Mouse (Mus musculus): ENCODE data around the gene Epha6. TPM values are rescaled to one million over a fixed set of nuclear protein-coding genes. Genes with fewer than 3 reads are reported as not detected.

Gene Epha6
- polyA plus RNA-seq (2012; rRNA removed) = 3.2 and 3.8 TPM in 2 replicates

- WGBS = 1% methylated on average over 43 of the region's 45 CpGs
- no peak within 1 kb of the TSS for H3K27ac ChIP-seq (ENCODE audit: insufficient read depth, low read length)
- TF ChIP-seq CTCF (IDR thresholded peaks at IDR 0.05; ENCODE audit: borderline replicate concordance, insufficient read depth, low read depth, low read length) (no peak), POLR2A (IDR thresholded peaks at IDR 0.05; ENCODE audit: borderline replicate concordance, insufficient read depth, low read length) (no peak)
These were observed at the start of gene Epha6 for GRCm38 (mm10) chr16:60605061-60605831. Gene Epha6 (minus strand): TSS chr16:60605531.

GRCm38 (mm10) chr16:60651716-60652115, 46.4 kb upstream of the Epha6 start:
- no peaks in the 10 kb centered on the region for H3K27me3 ChIP-seq (ENCODE audit: control insufficient read depth, insufficient read depth, low read length)
- no peak for TF ChIP-seq CTCF (IDR thresholded peaks at IDR 0.05; ENCODE audit: borderline replicate concordance, insufficient read depth, low read depth, low read length)
- no peak for TF ChIP-seq POLR2A (IDR thresholded peaks at IDR 0.05; ENCODE audit: borderline replicate concordance, insufficient read depth, low read length)
- H3K27ac ChIP-seq (ENCODE audit: insufficient read depth, low read length) = no peak overlapping the region
- peak in 1 of 2 experiments; percentile 15 for DNase-seq
- no peaks in the 10 kb centered on the region for H3K4me1 ChIP-seq (ENCODE audit: control insufficient read depth, insufficient read depth, low read length)
- no peak overlapping the region for H3K4me3 ChIP-seq (replicated peaks; ENCODE audit: insufficient read depth, low read depth, low read length)

More at GRCm38 (mm10) chr16:60605061-60605831, at the start of gene Epha6:
- Histone ChIP-seq H3K4me1 (ENCODE audit: control insufficient read depth, insufficient read depth, low read length) (no peaks in the 10 kb centered on the region; the same call in none of the 2 replicates), H3K27me3 (ENCODE audit: control insufficient read depth, insufficient read depth, low read length) (no peaks in the 10 kb centered on the region), H3K4me3 (replicated peaks; ENCODE audit: insufficient read depth, low read depth, low read length) (peak within 1 kb of the TSS; percentile 41)
- peak; percentile 13 to 31 for DNase-seq

- TF ChIP-seq CTCF (IDR thresholded peaks at IDR 0.05; ENCODE audit: borderline replicate concordance, insufficient read depth, low read depth, low read length) = no peak
- no peak for TF ChIP-seq POLR2A (IDR thresholded peaks at IDR 0.05; ENCODE audit: borderline replicate concordance, insufficient read depth, low read length)
- DNase-seq = no peak
- H3K27me3 ChIP-seq (ENCODE audit: control insufficient read depth, insufficient read depth, low read length) = no peaks in the 10 kb centered on the region
- H3K27ac ChIP-seq (ENCODE audit: insufficient read depth, low read length) = no peak overlapping the region
- H3K4me3 ChIP-seq (replicated peaks; ENCODE audit: insufficient read depth, low read depth, low read length) = no peak overlapping the region
- H3K4me1 ChIP-seq (ENCODE audit: control insufficient read depth, insufficient read depth, low read length) = no peaks in the 10 kb centered on the region
These were observed 22.8 kb upstream of the Epha6 start for GRCm38 (mm10) chr16:60628091-60628490.

GRCm38 (mm10) chr16:60605832-60606583, 677 bp upstream of the Epha6 start:
- Histone ChIP-seq H3K4me3 (replicated peaks; ENCODE audit: insufficient read depth, low read depth, low read length) (peak overlapping the region; percentile 41), H3K27me3 (ENCODE audit: control insufficient read depth, insufficient read depth, low read length) (no peaks in the 10 kb centered on the region), H3K4me1 (ENCODE audit: control insufficient read depth, insufficient read depth, low read length) (no peaks in the 10 kb centered on the region; the same call in none of the 2 replicates), H3K27ac (ENCODE audit: insufficient read depth, low read length) (no peak overlapping the region)
- TF ChIP-seq CTCF (IDR thresholded peaks at IDR 0.05; ENCODE audit: borderline replicate concordance, insufficient read depth, low read depth, low read length) (peak; percentile 47), POLR2A (IDR thresholded peaks at IDR 0.05; ENCODE audit: borderline replicate concordance, insufficient read depth, low read length) (no peak)
- under 1% methylated on average over 38 of the region's 38 CpGs for WGBS
- peak; percentile 65 to 67 for DNase-seq

- 1% methylated on average over 10 of the region's 10 CpGs for WGBS
- no peak for TF ChIP-seq POLR2A (IDR thresholded peaks at IDR 0.05; ENCODE audit: borderline replicate concordance, insufficient read depth, low read length)
- TF ChIP-seq CTCF (IDR thresholded peaks at IDR 0.05; ENCODE audit: borderline replicate concordance, insufficient read depth, low read depth, low read length) = no peak
- no peaks in the 10 kb centered on the region for H3K27me3 ChIP-seq (ENCODE audit: control insufficient read depth, insufficient read depth, low read length)
- no peak overlapping the region for H3K27ac ChIP-seq (ENCODE audit: insufficient read depth, low read length)
- H3K4me1 ChIP-seq (ENCODE audit: control insufficient read depth, insufficient read depth, low read length) = no peaks in the 10 kb centered on the region; the same call in none of the 2 replicates
- H3K4me3 ChIP-seq (replicated peaks; ENCODE audit: insufficient read depth, low read depth, low read length) = peak overlapping the region; percentile 21
- peak in 1 of 2 experiments; percentile 17 for DNase-seq
These were observed 718 bp downstream of the Epha6 start for GRCm38 (mm10) chr16:60604613-60605012.

GRCm38 (mm10) chr16:60585322-60585721, 20.0 kb downstream of the Epha6 start:
- no peak overlapping the region for H3K4me3 ChIP-seq (replicated peaks; ENCODE audit: insufficient read depth, low read depth, low read length)
- WGBS = 92% methylated on average over 3 of the region's 3 CpGs
- no peak for TF ChIP-seq POLR2A (IDR thresholded peaks at IDR 0.05; ENCODE audit: borderline replicate concordance, insufficient read depth, low read length)
- TF ChIP-seq CTCF (IDR thresholded peaks at IDR 0.05; ENCODE audit: borderline replicate concordance, insufficient read depth, low read depth, low read length) = no peak
- no peak overlapping the region for H3K27ac ChIP-seq (ENCODE audit: insufficient read depth, low read length)
- H3K27me3 ChIP-seq (ENCODE audit: control insufficient read depth, insufficient read depth, low read length) = no peaks in the 10 kb centered on the region
- DNase-seq = no peak
- H3K4me1 ChIP-seq (ENCODE audit: control insufficient read depth, insufficient read depth, low read length) = no peaks in the 10 kb centered on the region

GRCm38 (mm10) chr16:60584695-60585094, 20.6 kb downstream of the Epha6 start:
- TF ChIP-seq CTCF (IDR thresholded peaks at IDR 0.05; ENCODE audit: borderline replicate concordance, insufficient read depth, low read depth, low read length) (no peak), POLR2A (IDR thresholded peaks at IDR 0.05; ENCODE audit: borderline replicate concordance, insufficient read depth, low read length) (no peak)
- no peak for DNase-seq
- Histone ChIP-seq H3K4me1 (ENCODE audit: control insufficient read depth, insufficient read depth, low read length) (no peaks in the 10 kb centered on the region), H3K27me3 (ENCODE audit: control insufficient read depth, insufficient read depth, low read length) (no peaks in the 10 kb centered on the region), H3K4me3 (replicated peaks; ENCODE audit: insufficient read depth, low read depth, low read length) (no peak overlapping the region), H3K27ac (ENCODE audit: insufficient read depth, low read length) (no peak overlapping the region)
- 76% methylated on average over 7 of the region's 7 CpGs for WGBS
